Comparison of ENCODE assay signal across 8 mouse cellular contexts in genomic region chr8:84208381-84209380, GRCm38 (mm10). TPM values are rescaled to one million over a fixed set of nuclear protein-coding genes. Genes with fewer than 3 reads are reported as not detected.
A peak's percentile ranks its signal among the peaks of the same experiment; 100 is the strongest.
DNase-seq lines count a peak whose midpoint lies in the region; ATAC-seq lines count a peak whose summit lies in the region.

No protein-coding gene starts in this region.

- H3K9me3 ChIP-seq in megakaryocyte, embryonic 14.5 days: no peaks in the 10 kb centered on the region
- no peaks in the 10 kb centered on the region for H3K9me3 ChIP-seq in forebrain, embryonic 15.5 days
- no peaks in the 10 kb centered on the region for H3K9me3 ChIP-seq in limb, embryonic 12.5 days
- H3K9me3 ChIP-seq in stomach, embryonic 16.5 days (replicated peaks; ENCODE audit: control insufficient read depth, low read length): no peaks in the 10 kb centered on the region

- WGBS in forebrain, embryonic 15.5 days: 37% methylated on average over 17 of the region's 17 CpGs
- WGBS in limb, embryonic 12.5 days: 63% methylated on average over 17 of the region's 17 CpGs
- WGBS in stomach, embryonic 16.5 days: 64% methylated on average over 17 of the region's 17 CpGs

- no peaks in the 10 kb centered on the region for H3K27me3 ChIP-seq in megakaryocyte, embryonic 14.5 days (replicated peaks)
- no peaks in the 10 kb centered on the region for H3K27me3 ChIP-seq in forebrain, embryonic 15.5 days
- H3K27me3 ChIP-seq in limb, embryonic 12.5 days: no peaks in the 10 kb centered on the region
- H3K27me3 ChIP-seq in stomach, embryonic 16.5 days (ENCODE audit: control insufficient read depth, insufficient read depth, low read length): no peaks in the 10 kb centered on the region

- H3K9ac ChIP-seq in forebrain, embryonic 15.5 days (replicated peaks): 0 out of 2 replicates have a peak overlapping the region, but pooled peaks have one; percentile 1
- no peak overlapping the region; the same call in 1 of the 2 replicates for H3K9ac ChIP-seq in limb, embryonic 12.5 days (replicated peaks)
- H3K9ac ChIP-seq in stomach, embryonic 16.5 days (ENCODE audit: low read length): no peak overlapping the region; the same call in none of the 2 replicates

- H3K27ac ChIP-seq in forebrain, embryonic 15.5 days (replicated peaks): peak overlapping the region; percentile 28; the same call in 1 of the 2 replicates
- peak overlapping the region; percentile 75; the same call in 1 of the 2 replicates for H3K27ac ChIP-seq in limb, embryonic 12.5 days
- peak overlapping the region; percentile 63 for H3K27ac ChIP-seq in stomach, embryonic 16.5 days (ENCODE audit: low read length)

- no peak for DNase-seq in yolk sac, embryonic 10.5 days (ENCODE audit: low spot score)
- DNase-seq in urinary bladder, postnatal 10 days (ENCODE audit: low spot score): no peak
- no peak for DNase-seq in right cerebral cortex, postnatal 36 days (ENCODE audit: low spot score in 2 of 2)

- ATAC-seq in megakaryocyte, adult 5-6 weeks (ENCODE audit: poor library complexity, severe bottlenecking): no peak
- ATAC-seq in forebrain, embryonic 15.5 days (replicated peaks): no peak; the same call in 1 of the 2 replicates
- no peak for ATAC-seq in limb, embryonic 12.5 days (ENCODE audit: insufficient number of reproducible peaks, insufficient read depth, low FRiP score, low TSS enrichment, low read depth)
- ATAC-seq in stomach, embryonic 16.5 days (ENCODE audit: insufficient read depth, low FRiP score): no peak

- H3K36me3 ChIP-seq in megakaryocyte, embryonic 14.5 days (replicated peaks; ENCODE audit: low read length): peaks cover 87% of the 10 kb centered on the region
- H3K36me3 ChIP-seq in forebrain, embryonic 15.5 days: peaks cover 27% of the 10 kb centered on the region
- peaks cover 80% of the 10 kb centered on the region for H3K36me3 ChIP-seq in limb, embryonic 12.5 days
- peaks cover 20% of the 10 kb centered on the region for H3K36me3 ChIP-seq in stomach, embryonic 16.5 days (ENCODE audit: control insufficient read depth, insufficient read depth, low read length)

- no peak overlapping the region for H3K4me2 ChIP-seq in forebrain, embryonic 15.5 days (replicated peaks)
- no peak overlapping the region for H3K4me2 ChIP-seq in limb, embryonic 12.5 days
- no peak overlapping the region for H3K4me2 ChIP-seq in stomach, embryonic 16.5 days (ENCODE audit: low read depth, low read length)

- H3K4me3 ChIP-seq in megakaryocyte, embryonic 14.5 days (replicated peaks): peak overlapping the region; percentile 83
- H3K4me3 ChIP-seq in forebrain, embryonic 15.5 days: no peak overlapping the region
- no peak overlapping the region for H3K4me3 ChIP-seq in limb, embryonic 12.5 days (replicated peaks)
- H3K4me3 ChIP-seq in stomach, embryonic 16.5 days (replicated peaks; ENCODE audit: low read length): no peak overlapping the region

- peaks cover 82% of the 10 kb centered on the region for H3K4me1 ChIP-seq in megakaryocyte, embryonic 14.5 days
- peaks cover 35% of the 10 kb centered on the region for H3K4me1 ChIP-seq in forebrain, embryonic 15.5 days
- H3K4me1 ChIP-seq in limb, embryonic 12.5 days (replicated peaks): peaks cover 24% of the 10 kb centered on the region
- peaks cover 30% of the 10 kb centered on the region for H3K4me1 ChIP-seq in stomach, embryonic 16.5 days (ENCODE audit: control insufficient read depth, insufficient read depth, low read length)

RNA-seq across cellular contexts. Expression of gene Nanos3, which starts 23.7 kb away (rescaled TPM):
- polyA plus RNA-seq in megakaryocyte, embryonic 14.5 days (2012; ENCODE audit: insufficient read depth, low replicate concordance): 0.87 TPM in 1 of 2 replicates, not detected in the other
- total RNA-seq in megakaryocyte, adult 5-6 weeks (2015): not detected in 2 replicates
- not detected in 2 replicates for total RNA-seq in megakaryocyte, adult 5-6 weeks (2017)
- 6.2 and 7.1 TPM in 2 replicates for polyA plus RNA-seq in forebrain, embryonic 15.5 days (2015; fragmentation: Nextera tagmentation; extraction: Ambion mirVana)
- 3.3 and 5.5 TPM in 2 replicates for polyA plus RNA-seq in limb, embryonic 12.5 days (2016; fragmentation: Nextera tagmentation; extraction: Ambion mirVana)
- polyA plus RNA-seq in stomach, embryonic 16.5 days (2015; fragmentation: Nextera tagmentation; extraction: Ambion mirVana): 1.3 TPM in 1 of 2 replicates, not detected in the other

RNA-seq across cellular contexts. Expression of gene Zswim4, which starts 28.2 kb away (rescaled TPM):
- 14.1 and 16.0 TPM in 2 replicates for polyA plus RNA-seq in megakaryocyte, embryonic 14.5 days (2012; ENCODE audit: insufficient read depth, low replicate concordance)
- 6.2 and 6.5 TPM in 2 replicates for total RNA-seq in megakaryocyte, adult 5-6 weeks (2015)
- 8.9 and 9.4 TPM in 2 replicates for total RNA-seq in megakaryocyte, adult 5-6 weeks (2017)
- 41.1 and 42.8 TPM in 2 replicates for polyA plus RNA-seq in forebrain, embryonic 15.5 days (2015; fragmentation: Nextera tagmentation; extraction: Ambion mirVana)
- 33.1 and 34.3 TPM in 2 replicates for polyA plus RNA-seq in limb, embryonic 12.5 days (2016; fragmentation: Nextera tagmentation; extraction: Ambion mirVana)
- polyA plus RNA-seq in stomach, embryonic 16.5 days (2015; fragmentation: Nextera tagmentation; extraction: Ambion mirVana): 9.7 and 10.5 TPM in 2 replicates

RNA-seq across cellular contexts. Expression of gene D8Ertd738e, which starts 40.8 kb away (rescaled TPM):
- 80.4 and 326 TPM in 2 replicates for polyA plus RNA-seq in megakaryocyte, embryonic 14.5 days (2012; ENCODE audit: insufficient read depth, low replicate concordance)
- 169 and 188 TPM in 2 replicates for total RNA-seq in megakaryocyte, adult 5-6 weeks (2015)
- 99.7 and 113 TPM in 2 replicates for total RNA-seq in megakaryocyte, adult 5-6 weeks (2017)
- 233 and 252 TPM in 2 replicates for polyA plus RNA-seq in forebrain, embryonic 15.5 days (2015; fragmentation: Nextera tagmentation; extraction: Ambion mirVana)
- polyA plus RNA-seq in limb, embryonic 12.5 days (2016; fragmentation: Nextera tagmentation; extraction: Ambion mirVana): 338 and 352 TPM in 2 replicates
- 271 and 289 TPM in 2 replicates for polyA plus RNA-seq in stomach, embryonic 16.5 days (2015; fragmentation: Nextera tagmentation; extraction: Ambion mirVana)

RNA-seq across cellular contexts. Expression of gene Mri1, which starts 48.4 kb away (rescaled TPM):
- polyA plus RNA-seq in megakaryocyte, embryonic 14.5 days (2012; ENCODE audit: insufficient read depth, low replicate concordance): 106 and 208 TPM in 2 replicates
- total RNA-seq in megakaryocyte, adult 5-6 weeks (2015): 11.6 and 13.5 TPM in 2 replicates
- total RNA-seq in megakaryocyte, adult 5-6 weeks (2017): 4.0 and 4.9 TPM in 2 replicates
- polyA plus RNA-seq in forebrain, embryonic 15.5 days (2015; fragmentation: Nextera tagmentation; extraction: Ambion mirVana): 53.3 and 58.8 TPM in 2 replicates
- 78.4 and 80.1 TPM in 2 replicates for polyA plus RNA-seq in limb, embryonic 12.5 days (2016; fragmentation: Nextera tagmentation; extraction: Ambion mirVana)
- polyA plus RNA-seq in stomach, embryonic 16.5 days (2015; fragmentation: Nextera tagmentation; extraction: Ambion mirVana): 49.2 and 55.0 TPM in 2 replicates
